Mouse (Mus musculus) liver, embryonic 12.5 days (tissue): ENCODE results near the gene Bco1. TPM values are rescaled to one million over a fixed set of nuclear protein-coding genes. Genes with fewer than 3 reads are reported as not detected.

Source experiments
- ATAC-seq: fragments of 200-750 bp; cut with Nextera tagmentation; 2 replicates; pipeline ENCODE4 v1.8.0; 2017; ENCODE audit warnings: moderate number of reproducible peaks, mild to moderate bottlenecking, moderate library complexity
- H3K27ac ChIP-seq: fragments of 300-500 bp; sonication (generic); 2 replicates; pipeline ENCODE4 v1.5.1; 2016; ENCODE audit warnings: mild to moderate bottlenecking
- H3K27me3 ChIP-seq: fragments of 300-500 bp; sonication (generic); replicated peaks from 2 replicates; pipeline ENCODE4 v1.6.1; 2016; ENCODE audit warnings: mild to moderate bottlenecking, moderate library complexity
- H3K36me3 ChIP-seq: fragments of 300-500 bp; sonication (generic); 2 replicates; pipeline ENCODE4 v1.6.1; 2016; ENCODE audit warnings: mild to moderate bottlenecking, moderate library complexity
- H3K4me1 ChIP-seq: fragments of 300-500 bp; sonication (generic); 2 replicates; pipeline ENCODE4 v1.6.1; 2016
- H3K4me2 ChIP-seq: fragments of 300-500 bp; sonication (generic); 2 replicates; pipeline ENCODE4 v1.6.1; 2016; ENCODE audit warnings: mild to moderate bottlenecking, moderate library complexity
- H3K4me3 ChIP-seq: fragments of 300-500 bp; sonication (generic); 2 replicates; pipeline ENCODE4 v1.5.1; 2016; ENCODE audit warnings: mild to moderate bottlenecking, moderate library complexity
- H3K9ac ChIP-seq: fragments of 300-500 bp; sonication (generic); 2 replicates; pipeline ENCODE4 v1.6.1; 2016; ENCODE audit warnings: mild to moderate bottlenecking, moderate library complexity
- H3K9me3 ChIP-seq: fragments of 300-500 bp; sonication (generic); replicated peaks from 2 replicates; pipeline ENCODE4 v1.6.1; 2016; ENCODE audit warnings: mild to moderate bottlenecking, moderate library complexity
- WGBS: fragments of 180-500 bp; shearing (Covaris S2); methylation state at CpG from one replicate; pipeline ENCODE4 v1.1.7; 2016; ENCODE audit not compliant: insufficient replicate concordance; 5-methylcytosine and 5-hydroxymethylcytosine counted together
- polyA plus RNA-seq: library from polyadenylated mRNA; unstranded; fragments of >200 nt; fragmentation: Nextera tagmentation; extraction: Ambion mirVana; gene quantifications from 2 replicates; pipeline ENCODE4 v1.2.1, GENCODE M21; 2016

The Bco1 gene
- polyA plus RNA-seq, 1 experiment from 2014 or later, result 10.8 TPM

- ATAC-seq, result no peak
- Histone ChIP-seq H3K4me1 (0 out of 2 replicates have a peak, but pooled peaks cover 7% of the 10 kb centered on the region), H3K27ac (no peak overlapping the region), H3K4me2 (no peak overlapping the region), H3K27me3 (peaks cover 10% of the 10 kb centered on the region; the same call in 1 of the 2 replicates), H3K9ac (no peak overlapping the region), H3K9me3 (no peaks in the 10 kb centered on the region; the same call in 1 of the 2 replicates), H3K4me3 (no peak overlapping the region), H3K36me3 (no peaks in the 10 kb centered on the region)
- WGBS, result 71% methylated on average over 11 of the region's 11 CpGs
These were observed 28.3 kb upstream of the Bco1 start for GRCm38 (mm10) chr8:117067396-117067795.

- Histone ChIP-seq H3K9ac (no peak overlapping the region), H3K27me3 (peaks cover 10% of the 10 kb centered on the region; the same call in 1 of the 2 replicates), H3K9me3 (no peaks in the 10 kb centered on the region), H3K4me1 (0 out of 2 replicates have a peak, but pooled peaks cover 7% of the 10 kb centered on the region), H3K36me3 (no peaks in the 10 kb centered on the region), H3K4me2 (no peak overlapping the region), H3K4me3 (no peak overlapping the region), H3K27ac (no peak overlapping the region)
- peak; percentile 31; the same call in 1 of the 2 replicates for ATAC-seq
- WGBS, result 55% methylated on average over 13 of the region's 13 CpGs
These were observed 27.4 kb upstream of the Bco1 start for GRCm38 (mm10) chr8:117068294-117068693.

GRCm38 (mm10) chr8:117069708-117070107 lies 25.9 kb upstream of the Bco1 start:
- no peak overlapping the region for H3K27ac ChIP-seq
- H3K36me3 ChIP-seq, result no peaks in the 10 kb centered on the region
- no peak overlapping the region for H3K4me3 ChIP-seq
- no peaks in the 10 kb centered on the region for H3K9me3 ChIP-seq
- 68% methylated on average over 1 of the region's 1 CpGs for WGBS
- H3K4me1 ChIP-seq, result peaks cover 19% of the 10 kb centered on the region
- H3K4me2 ChIP-seq, result no peak overlapping the region
- no peak for ATAC-seq
- no peak overlapping the region for H3K9ac ChIP-seq
- H3K27me3 ChIP-seq, result peaks cover 5% of the 10 kb centered on the region; the same call in 1 of the 2 replicates

GRCm38 (mm10) chr8:117074350-117075182 lies 21.1 kb upstream of the Bco1 start:
- no peak overlapping the region for H3K4me3 ChIP-seq
- no peaks in the 10 kb centered on the region for H3K9me3 ChIP-seq
- peaks cover 52% of the 10 kb centered on the region for H3K4me1 ChIP-seq
- peak overlapping the region; percentile 49 for H3K4me2 ChIP-seq
- peak; percentile 89 for ATAC-seq
- H3K36me3 ChIP-seq, result no peaks in the 10 kb centered on the region
- peak overlapping the region; percentile 23; the same call in 1 of the 2 replicates for H3K9ac ChIP-seq
- H3K27ac ChIP-seq, result peak overlapping the region; percentile 83
- H3K27me3 ChIP-seq, result peaks cover 13% of the 10 kb centered on the region; the same call in 1 of the 2 replicates
- WGBS, result 21% methylated on average over 10 of the region's 10 CpGs

GRCm38 (mm10) chr8:117078367-117078926 lies 17.2 kb upstream of the Bco1 start:
- no peak overlapping the region for H3K27ac ChIP-seq
- H3K36me3 ChIP-seq, result no peaks in the 10 kb centered on the region
- H3K4me1 ChIP-seq, result peaks cover 81% of the 10 kb centered on the region
- H3K9ac ChIP-seq, result no peak overlapping the region
- H3K4me2 ChIP-seq, result no peak overlapping the region
- no peak for ATAC-seq
- WGBS, result 56% methylated on average over 7 of the region's 7 CpGs
- H3K4me3 ChIP-seq, result no peak overlapping the region
- H3K9me3 ChIP-seq, result no peaks in the 10 kb centered on the region
- H3K27me3 ChIP-seq, result peaks cover 20% of the 10 kb centered on the region

- Histone ChIP-seq H3K4me2 (no peak overlapping the region), H3K4me3 (no peak overlapping the region), H3K9ac (no peak overlapping the region), H3K4me1 (peaks cover 81% of the 10 kb centered on the region), H3K36me3 (no peaks in the 10 kb centered on the region), H3K9me3 (no peaks in the 10 kb centered on the region), H3K27ac (no peak overlapping the region), H3K27me3 (peaks cover 20% of the 10 kb centered on the region)
- WGBS, result 56% methylated on average over 14 of the region's 14 CpGs
- ATAC-seq, result no peak
These were observed 16.0 kb upstream of the Bco1 start for GRCm38 (mm10) chr8:117079652-117080051.

GRCm38 (mm10) chr8:117082399-117082872 lies 13.2 kb upstream of the Bco1 start, which contains the start of gene Pkd1l2:
TSS of gene Pkd1l2 (minus strand) at chr8:117082449.
- Histone ChIP-seq H3K4me3 (no peak within 1 kb of the TSS), H3K27me3 (peaks cover 14% of the 10 kb centered on the region; the same call in 1 of the 2 replicates), H3K4me1 (peaks cover 80% of the 10 kb centered on the region), H3K36me3 (no peaks in the 10 kb centered on the region), H3K27ac (peak within 1 kb of the TSS; percentile 76), H3K9me3 (no peaks in the 10 kb centered on the region), H3K9ac (peak within 1 kb of the TSS; percentile 28), H3K4me2 (peak within 1 kb of the TSS; percentile 43)
- ATAC-seq, result no peak
- 44% methylated on average over 8 of the region's 8 CpGs for WGBS

GRCm38 (mm10) chr8:117082947-117083559 lies 12.6 kb upstream of the Bco1 start:
- peak overlapping the region; percentile 43 for H3K4me2 ChIP-seq
- peak overlapping the region; percentile 76 for H3K27ac ChIP-seq
- peak overlapping the region; percentile 28 for H3K9ac ChIP-seq
- no peaks in the 10 kb centered on the region for H3K9me3 ChIP-seq
- peaks cover 14% of the 10 kb centered on the region; the same call in 1 of the 2 replicates for H3K27me3 ChIP-seq
- ATAC-seq, result peak; percentile 63
- 15% methylated on average over 9 of the region's 9 CpGs for WGBS
- H3K36me3 ChIP-seq, result no peaks in the 10 kb centered on the region
- peaks cover 74% of the 10 kb centered on the region for H3K4me1 ChIP-seq
- no peak overlapping the region for H3K4me3 ChIP-seq

- 8% methylated on average over 8 of the region's 8 CpGs for whole genome bisulfite sequencing
- Histone ChIP-seq H3K27me3 (peaks cover 5% of the 10 kb centered on the region; the same call in 1 of the 2 replicates), H3K36me3 (no peaks in the 10 kb centered on the region), H3K4me3 (no peak overlapping the region), H3K4me1 (peaks cover 88% of the 10 kb centered on the region), H3K9ac (peak overlapping the region; percentile 42), H3K4me2 (peak overlapping the region; percentile 47), H3K9me3 (no peaks in the 10 kb centered on the region), H3K27ac (peak overlapping the region; percentile 85)
- ATAC-seq, result peak; percentile 95
These were observed 10.1 kb upstream of the Bco1 start for GRCm38 (mm10) chr8:117085521-117085920.

GRCm38 (mm10) chr8:117087036-117087435 lies 8.6 kb upstream of the Bco1 start:
- no peak overlapping the region for H3K9ac ChIP-seq
- H3K27ac ChIP-seq, result no peak overlapping the region
- ATAC-seq, result no peak
- H3K27me3 ChIP-seq, result no peaks in the 10 kb centered on the region
- H3K4me3 ChIP-seq, result no peak overlapping the region
- no peaks in the 10 kb centered on the region for H3K36me3 ChIP-seq
- H3K4me1 ChIP-seq, result peaks cover 77% of the 10 kb centered on the region
- no peak overlapping the region for H3K4me2 ChIP-seq
- H3K9me3 ChIP-seq, result no peaks in the 10 kb centered on the region

- 25% methylated on average over 4 of the region's 4 CpGs for WGBS
- H3K36me3 ChIP-seq, result no peaks in the 10 kb centered on the region
- ATAC-seq, result no peak
- H3K4me2 ChIP-seq, result peak overlapping the region; percentile 15; the same call in 1 of the 2 replicates
- H3K9me3 ChIP-seq, result no peaks in the 10 kb centered on the region
- H3K27ac ChIP-seq, result peak overlapping the region; percentile 23
- H3K9ac ChIP-seq, result no peak overlapping the region
- no peaks in the 10 kb centered on the region for H3K27me3 ChIP-seq
- H3K4me1 ChIP-seq, result peaks cover 63% of the 10 kb centered on the region
- no peak overlapping the region for H3K4me3 ChIP-seq
These were observed 5.9 kb upstream of the Bco1 start for GRCm38 (mm10) chr8:117089802-117090201.
